Mouse (Mus musculus) embryonic facial prominence, embryonic 14.5 days (tissue): Measurements from ENCODE around the gene Olfr1116. TPM values are rescaled to one million over a fixed set of nuclear protein-coding genes. Genes with fewer than 3 reads are reported as not detected.
"Not testable (repeated sequence)": the region's sequence is repeated elsewhere in the genome, so short reads cannot be mapped to it uniquely, and the experiment has no call there.

Experiments
- ATAC-seq: fragments of 200-750 bp; cut with Nextera tagmentation; 2 replicates; pipeline ENCODE4 v1.8.0; 2017; ENCODE audit warnings: low read depth, moderate number of reproducible peaks, moderate TSS enrichment
- DNase-seq: peaks from one replicate; pipeline ENCODE4 v3.0.0-alpha.2; 2015; ENCODE audit warnings: low spot score
- H3K27ac ChIP-seq: fragments of 300-500 bp; sonication (generic); replicated peaks from 2 replicates; pipeline ENCODE4 v1.5.1; 2014; ENCODE audit warnings: low read depth, mild to moderate bottlenecking, low read length, moderate library complexity
- H3K27me3 ChIP-seq: fragments of 300-500 bp; sonication (generic); replicated peaks from 2 replicates; pipeline ENCODE4 v1.6.1; 2014; ENCODE audit warnings: low read length; ENCODE audit not compliant: control insufficient read depth, insufficient read depth
- H3K36me3 ChIP-seq: fragments of 300-500 bp; sonication (generic); 2 replicates; pipeline ENCODE4 v1.6.1; 2014; ENCODE audit warnings: low read length, mixed read lengths; ENCODE audit not compliant: control insufficient read depth, insufficient read depth
- H3K4me1 ChIP-seq: fragments of 300-500 bp; sonication (generic); 2 replicates; pipeline ENCODE4 v1.6.1; 2014; ENCODE audit warnings: antibody characterized with exemption, low read length; ENCODE audit not compliant: control insufficient read depth, insufficient read depth
- H3K4me2 ChIP-seq: fragments of 300-500 bp; sonication (generic); 2 replicates; pipeline ENCODE4 v1.6.1; 2014; ENCODE audit warnings: low read depth, mild to moderate bottlenecking, low read length, moderate library complexity, mixed read lengths
- H3K4me3 ChIP-seq: fragments of 300-500 bp; sonication (generic); 2 replicates; pipeline ENCODE4 v1.5.1; 2014; ENCODE audit warnings: low read depth, mild to moderate bottlenecking, low read length
- H3K9ac ChIP-seq: fragments of 300-500 bp; sonication (generic); 2 replicates; pipeline ENCODE4 v1.6.1; 2014; ENCODE audit warnings: low read depth, mild to moderate bottlenecking, low read length, moderate library complexity, mixed read lengths
- H3K9me3 ChIP-seq: fragments of 300-500 bp; sonication (generic); 2 replicates; pipeline ENCODE4 v1.6.1; 2016; ENCODE audit warnings: low read length; ENCODE audit not compliant: control insufficient read depth
- WGBS: fragments of 180-500 bp; shearing (Covaris S2); extraction: QIAGEN DNeasy Blood & Tissue Kit; methylation state at CpG from one replicate; pipeline ENCODE4 v1.1.7; 2014; 5-methylcytosine and 5-hydroxymethylcytosine counted together
- microRNA-seq: library from miRNA; unstranded; fragments of <30 nt; microRNA quantifications from one replicate; pipeline ENCODE4, GENCODE M21; 2016; ENCODE audit warnings: borderline number of aligned reads
- polyA plus RNA-seq: library from polyadenylated mRNA; unstranded; fragments of >200 nt; fragmentation: Nextera tagmentation; extraction: Ambion mirVana; gene quantifications from 2 replicates; pipeline ENCODE4 v1.2.1, GENCODE M21; 2014

Olfr1116 gene
- not detected in 2 replicates for polyA plus RNA-seq

DNA sequence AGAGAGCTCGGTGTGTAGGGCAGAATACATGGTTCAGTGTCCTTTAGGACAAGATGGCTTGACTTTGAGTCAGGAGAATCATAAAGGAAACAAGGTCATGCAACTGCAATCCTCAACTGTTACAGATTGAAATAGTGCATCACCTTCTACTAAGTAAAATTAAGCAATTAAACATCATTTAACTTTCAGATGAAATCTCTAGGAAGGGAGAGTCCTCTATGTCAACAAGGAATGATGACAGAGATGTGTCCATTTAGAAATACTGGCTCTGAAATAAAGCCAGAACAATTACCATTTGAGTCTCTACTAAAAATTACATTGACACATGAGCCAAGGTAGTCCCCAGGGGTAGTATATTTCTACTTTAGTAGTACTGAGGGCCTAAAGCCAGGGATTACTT is at the start of gene Olfr1116:
Gene Olfr1116, plus strand, starts transcription at position 301 of the 400 bp plus-strand sequence.
- Histone ChIP-seq H3K27me3 (no peaks in the 10 kb centered on the region), H3K4me1 (no peaks in the 10 kb centered on the region), H3K4me3 (no peak within 1 kb of the TSS), H3K9ac (no peak within 1 kb of the TSS), H3K36me3 (no peaks in the 10 kb centered on the region), H3K27ac (no peak within 1 kb of the TSS), H3K4me2 (no peak within 1 kb of the TSS), H3K9me3 (no peaks in the 10 kb centered on the region)
- 79% methylated on average over 1 of the region's 1 CpGs for WGBS
- no peak for ATAC-seq
- no peak for DNase-seq

DNA sequence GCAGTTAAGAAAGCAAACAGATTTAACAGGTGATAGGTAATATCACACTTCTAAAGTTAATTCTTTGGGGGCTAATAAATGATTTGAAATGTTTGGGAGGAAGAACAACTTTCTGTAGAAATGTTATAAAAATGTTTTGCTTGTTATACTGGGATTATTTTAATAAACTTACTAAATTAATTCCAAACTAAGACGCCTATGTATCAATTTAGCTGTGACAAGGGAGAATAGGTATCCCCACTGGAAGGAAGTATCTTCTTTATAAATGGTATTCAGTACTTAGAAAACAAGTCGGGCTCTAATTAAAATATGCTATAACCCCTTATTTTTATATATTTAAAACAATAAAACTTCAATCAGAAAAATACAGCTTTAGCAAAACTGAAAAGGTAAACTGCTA is 19.6 kb upstream of the Olfr1116 start, which contains the start of gene Olfr1115:
Gene Olfr1115, plus strand, starts transcription at position 301 of the 400 bp plus-strand sequence.
- no peak within 1 kb of the TSS for H3K4me2 ChIP-seq
- H3K9ac ChIP-seq = no peak within 1 kb of the TSS
- H3K27ac ChIP-seq = no peak within 1 kb of the TSS
- H3K36me3 ChIP-seq = no peaks in the 10 kb centered on the region
- 77% methylated on average over 2 of the region's 2 CpGs for WGBS
- ATAC-seq = no peak
- H3K27me3 ChIP-seq = no peaks in the 10 kb centered on the region
- H3K4me3 ChIP-seq = no peak within 1 kb of the TSS
- no peak for DNase-seq
- H3K9me3 ChIP-seq = no peaks in the 10 kb centered on the region
- H3K4me1 ChIP-seq = no peaks in the 10 kb centered on the region

DNA sequence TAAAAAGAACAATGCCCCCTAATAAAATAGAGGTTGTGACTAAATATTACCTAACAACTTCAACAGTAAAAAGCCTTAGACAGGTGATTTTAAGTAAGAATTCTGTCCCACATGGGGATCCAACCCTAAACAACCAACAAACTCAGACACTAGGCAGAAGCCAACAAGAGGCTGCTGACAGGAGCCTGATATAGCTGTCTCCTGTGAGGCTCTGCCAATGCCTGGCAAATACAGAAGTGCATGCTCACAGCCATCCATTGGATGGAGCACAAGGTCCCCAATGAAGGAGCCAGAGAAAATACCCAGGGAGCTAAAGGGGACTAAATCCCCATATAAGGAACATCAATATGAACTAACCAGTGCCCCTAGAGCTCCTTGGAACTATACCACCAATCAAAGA is 26.6 kb downstream of the Olfr1116 start:
- H3K27ac ChIP-seq, H3K4me3 ChIP-seq, H3K9me3 ChIP-seq, H3K36me3 ChIP-seq, H3K4me1 ChIP-seq, H3K27me3 ChIP-seq, ATAC-seq, DNase-seq, H3K9ac ChIP-seq, H3K4me2 ChIP-seq: not testable (repeated sequence)

DNA sequence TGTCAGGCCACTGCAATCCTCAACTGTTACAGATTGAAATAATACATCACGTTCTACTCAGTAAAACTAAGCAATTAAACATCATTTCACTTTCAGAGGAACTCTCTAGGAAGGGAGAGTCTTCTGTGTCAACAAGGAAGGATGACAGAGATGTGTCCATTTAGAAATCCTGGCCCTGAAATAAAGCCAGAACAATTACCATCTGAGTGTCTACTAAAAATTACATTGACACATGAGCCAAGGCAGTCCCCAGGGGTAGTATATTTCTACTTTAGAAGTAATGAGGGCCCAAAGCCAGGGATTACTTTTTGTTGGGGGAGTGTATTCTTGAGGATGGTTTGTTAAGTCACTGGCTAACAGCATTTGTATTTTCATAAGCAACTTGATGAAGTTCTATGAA is 39.9 kb downstream of the Olfr1116 start, which contains the start of gene Olfr1118:
Gene Olfr1118, plus strand, starts transcription at position 301 of the 400 bp plus-strand sequence.
- no peak within 1 kb of the TSS for H3K27ac ChIP-seq
- H3K4me1 ChIP-seq = no peaks in the 10 kb centered on the region
- no peak within 1 kb of the TSS for H3K4me3 ChIP-seq
- WGBS = 71% methylated on average over 1 of the region's 1 CpGs
- H3K9ac ChIP-seq = no peak within 1 kb of the TSS
- no peak within 1 kb of the TSS for H3K4me2 ChIP-seq
- ATAC-seq = no peak
- no peak for DNase-seq
- H3K36me3 ChIP-seq = no peaks in the 10 kb centered on the region
- H3K27me3 ChIP-seq = no peaks in the 10 kb centered on the region
- no peaks in the 10 kb centered on the region for H3K9me3 ChIP-seq

Small RNA genes lying within 50 kb of the gene (microRNA-seq; reads per million reads assigned to microRNA genes)
- gene Gm27438 = not detected

Other genes starting within 250 kb of the Olfr1116 start
- gene Olfr1104, start 240.5 kb upstream of the Olfr1116 start, polyA plus RNA-seq = 0.24 TPM in 1 of 2 replicates, not detected in the other
- gene Olfr1105, start 231.0 kb upstream of the Olfr1116 start, polyA plus RNA-seq = 0.18 TPM in 1 of 2 replicates, not detected in the other
- not detected in 2 replicates for gene Olfr1106, start 215.3 kb upstream of the Olfr1116 start, polyA plus RNA-seq
- not detected in 2 replicates for gene Olfr1107, start 191.7 kb upstream of the Olfr1116 start, polyA plus RNA-seq
- not detected in 2 replicates for gene Olfr1109, start 171.5 kb upstream of the Olfr1116 start, polyA plus RNA-seq
- gene Olfr259, start 153.0 kb upstream of the Olfr1116 start, polyA plus RNA-seq = not detected in 2 replicates
- gene Olfr1110, start 127.2 kb upstream of the Olfr1116 start, polyA plus RNA-seq = 0.06 TPM in 1 of 2 replicates, not detected in the other
- not detected in 2 replicates for gene Olfr1111, start 114.9 kb upstream of the Olfr1116 start, polyA plus RNA-seq
- not detected in 2 replicates for gene Olfr1112, start 79.7 kb upstream of the Olfr1116 start, polyA plus RNA-seq
- not detected in 2 replicates for gene Olfr1113, start 58.6 kb upstream of the Olfr1116 start, polyA plus RNA-seq
- 0.21 and 0.25 TPM in 2 replicates for gene Olfr1115, start 19.5 kb upstream of the Olfr1116 start, polyA plus RNA-seq
- not detected in 2 replicates for gene Olfr1118, start 40.0 kb downstream of the Olfr1116 start, polyA plus RNA-seq
- gene Olfr1120, start 87.3 kb downstream of the Olfr1116 start, polyA plus RNA-seq = not detected in 2 replicates
- gene Olfr1121, start 102.4 kb downstream of the Olfr1116 start, polyA plus RNA-seq = not detected in 2 replicates
- not detected in 2 replicates for gene Olfr1122, start 118.3 kb downstream of the Olfr1116 start, polyA plus RNA-seq
- gene Olfr1123, start 149.1 kb downstream of the Olfr1116 start, polyA plus RNA-seq = not detected in 2 replicates
- gene Olfr1124, start 162.7 kb downstream of the Olfr1116 start, polyA plus RNA-seq = 0.07 TPM in 1 of 2 replicates, not detected in the other
- not detected in 2 replicates for gene Olfr1126, start 186.4 kb downstream of the Olfr1116 start, polyA plus RNA-seq
- gene Pramel7, start 229.6 kb downstream of the Olfr1116 start, polyA plus RNA-seq = not detected in 2 replicates
- gene Pramel6, start 239.0 kb downstream of the Olfr1116 start, polyA plus RNA-seq = not detected in 2 replicates